15 mouse cellular contexts compared by ENCODE assay signal in genomic region chr4:151817981-151818766, GRCm38 (mm10). TPM values are rescaled to one million over a fixed set of nuclear protein-coding genes. Genes with fewer than 3 reads are reported as not detected.
DNase-seq lines count a peak whose midpoint lies in the region; ATAC-seq lines count a peak whose summit lies in the region.
"Had no signal": no experiment of that assay in that cellular context is flagged by ENCODE, and none has a peak within 500 bp of the region (broad histone marks: within the 10 kb centered on the region; RNA-seq: fewer than 3 reads in every experiment).

No protein-coding gene starts in this region.

- ATAC-seq in midbrain, embryonic 11.5 days (ENCODE audit: low FRiP score), result no peak
- ATAC-seq in midbrain, embryonic 15.5 days (replicated peaks), result no peak
- ATAC-seq in common myeloid progenitor, adult 5-6 weeks (replicated peaks; ENCODE audit: low read depth, poor library complexity, severe bottlenecking), result peak; percentile 68
- ATAC-seq in granulocyte monocyte progenitor cell, adult 5-6 weeks (replicated peaks; ENCODE audit: poor library complexity, severe bottlenecking), result peak; percentile 37; the same call in 1 of the 2 replicates
- ATAC-seq in midbrain, embryonic 12.5 days (ENCODE audit: low FRiP score, low read depth), result no peak

- no peak overlapping the region for H3K9ac ChIP-seq in midbrain, embryonic 11.5 days (ENCODE audit: low read length)
- no peak overlapping the region for H3K9ac ChIP-seq in midbrain, embryonic 15.5 days
- no peak overlapping the region for H3K9ac ChIP-seq in midbrain, embryonic 12.5 days (replicated peaks)
- H3K9ac ChIP-seq: hindbrain, embryonic 15.5 days had no signal

- H3K27me3 ChIP-seq in midbrain, embryonic 11.5 days (ENCODE audit: control insufficient read depth, insufficient read depth, low read length), result no peaks in the 10 kb centered on the region
- no peaks in the 10 kb centered on the region for H3K27me3 ChIP-seq in midbrain, embryonic 15.5 days (replicated peaks)
- no peaks in the 10 kb centered on the region for H3K27me3 ChIP-seq in midbrain, embryonic 12.5 days
- H3K27me3 ChIP-seq: hindbrain, embryonic 15.5 days had no signal

- H3K4me3 ChIP-seq in midbrain, embryonic 11.5 days (ENCODE audit: low read depth, low read length), result no peak overlapping the region
- no peak overlapping the region for H3K4me3 ChIP-seq in midbrain, embryonic 15.5 days
- H3K4me3 ChIP-seq in midbrain, embryonic 12.5 days, result no peak overlapping the region
- H3K4me3 ChIP-seq: erythroblast, embryonic 14.5 days; gastrocnemius, adult 2 months; hindbrain, embryonic 15.5 days; limb, embryonic 10.5 days; myocyte had no signal

- H3K4me2 ChIP-seq in midbrain, embryonic 11.5 days, result no peak overlapping the region
- no peak overlapping the region for H3K4me2 ChIP-seq in midbrain, embryonic 15.5 days
- no peak overlapping the region for H3K4me2 ChIP-seq in midbrain, embryonic 12.5 days (replicated peaks)
- H3K4me2 ChIP-seq: hindbrain, embryonic 15.5 days had no signal

- peaks cover 4% of the 10 kb centered on the region; the same call in 1 of the 2 replicates for H3K4me1 ChIP-seq in midbrain, embryonic 11.5 days (ENCODE audit: control insufficient read depth, insufficient read depth, low read length)
- H3K4me1 ChIP-seq in midbrain, embryonic 15.5 days, result peaks cover 8% of the 10 kb centered on the region
- H3K4me1 ChIP-seq in midbrain, embryonic 12.5 days, result peaks cover 16% of the 10 kb centered on the region

- no peaks in the 10 kb centered on the region for H3K36me3 ChIP-seq in midbrain, embryonic 11.5 days (ENCODE audit: control insufficient read depth, insufficient read depth, low read length)
- H3K36me3 ChIP-seq in midbrain, embryonic 15.5 days (replicated peaks), result no peaks in the 10 kb centered on the region
- no peaks in the 10 kb centered on the region for H3K36me3 ChIP-seq in midbrain, embryonic 12.5 days
- H3K36me3 ChIP-seq: hindbrain, embryonic 15.5 days; limb, embryonic 10.5 days had no signal

- WGBS in midbrain, embryonic 11.5 days, result 52% methylated on average over 3 of the region's 3 CpGs
- WGBS in midbrain, embryonic 15.5 days, result 26% methylated on average over 3 of the region's 3 CpGs
- WGBS in midbrain, embryonic 12.5 days, result 45% methylated on average over 3 of the region's 3 CpGs

- DNase-seq in midbrain, embryonic 11.5 days (ENCODE audit: low spot score, missing footprints), result no peak
- no peak for DNase-seq in frontal cortex, postnatal 10 days (ENCODE audit: low spot score in 2 of 2)
- DNase-seq in left cerebral cortex, adult 11 months (ENCODE audit: low spot score), result no peak
- DNase-seq in adrenal gland, postnatal 14 days, result no peak
- DNase-seq: adrenal gland, postnatal 25 days; gastrocnemius, adult 2 months; lung, postnatal 10 days had no signal

- peak overlapping the region; percentile 14; the same call in 1 of the 2 replicates for H3K27ac ChIP-seq in midbrain, embryonic 11.5 days (ENCODE audit: low read depth, low read length)
- no peak overlapping the region for H3K27ac ChIP-seq in midbrain, embryonic 15.5 days
- peak overlapping the region; percentile 60 for H3K27ac ChIP-seq in midbrain, embryonic 12.5 days (replicated peaks)
- H3K27ac ChIP-seq: gastrocnemius, adult 2 months; hindbrain, embryonic 15.5 days; limb, embryonic 10.5 days had no signal

- no peaks in the 10 kb centered on the region for H3K9me3 ChIP-seq in midbrain, embryonic 11.5 days (ENCODE audit: control insufficient read depth, low read length)
- no peaks in the 10 kb centered on the region for H3K9me3 ChIP-seq in midbrain, embryonic 15.5 days
- H3K9me3 ChIP-seq in midbrain, embryonic 12.5 days, result no peaks in the 10 kb centered on the region
- H3K9me3 ChIP-seq: hindbrain, embryonic 15.5 days; limb, embryonic 10.5 days had no signal

RNA-seq across cellular contexts. Expression of gene Camta1, which starts 43.5 kb away (rescaled TPM):
- 150 TPM in 2 replicates for polyA plus RNA-seq in midbrain, embryonic 11.5 days (2014; fragmentation: Nextera tagmentation; extraction: Ambion mirVana)
- 145 and 156 TPM in 2 replicates for polyA plus RNA-seq in midbrain, embryonic 15.5 days (2015; fragmentation: Nextera tagmentation; extraction: Ambion mirVana)
- 26.6 and 34.9 TPM in 2 replicates for total RNA-seq in common myeloid progenitor, adult 5-6 weeks (2017)
- total RNA-seq in granulocyte monocyte progenitor cell, adult 5-6 weeks (2014; fragmentation: Nextera tagmentation), result 35.5 and 75.7 TPM in 2 replicates
- 18.5 and 31.9 TPM in 2 replicates for total RNA-seq in granulocyte monocyte progenitor cell, adult 5-6 weeks (2017)
- 135 and 152 TPM in 2 replicates for polyA plus RNA-seq in midbrain, embryonic 12.5 days (2016; fragmentation: Nextera tagmentation; extraction: Ambion mirVana)
- total RNA-seq in adrenal gland, postnatal 14 days (2021), result 40.1 and 45.4 TPM in 2 replicates

Comparison
In these comparisons a context has a peak if more than half of its experiments do, and no peak if none do; other contexts are left out.
1. ATAC-seq: peak in common myeloid progenitor, adult 5-6 weeks (single experiment) and granulocyte monocyte progenitor cell, adult 5-6 weeks (single experiment); none in midbrain, embryonic 11.5 days (single experiment), midbrain, embryonic 15.5 days (single experiment) and midbrain, embryonic 12.5 days (single experiment).